Mouse (Mus musculus) brain, embryonic 14.5 days (tissue): ENCODE data around the gene Ndufv1.

ENCODE experiments used
- CTCF ChIP-seq: fragments of 200-500 bp; IDR thresholded peaks from 2 replicates; pipeline ENCODE4 v1.5.1; 2012; ENCODE audit warnings: inconsistent platforms, mild to moderate bottlenecking, moderate library complexity, borderline replicate concordance; ENCODE audit not compliant: insufficient read depth, insufficient read length; ENCODE audit errors: extremely low read depth
- POLR2A ChIP-seq: fragments of 200-500 bp; IDR thresholded peaks from 2 replicates; pipeline ENCODE4 v1.6.1; 2012; ENCODE audit warnings: mild to moderate bottlenecking, inconsistent platforms, borderline replicate concordance; ENCODE audit not compliant: poor library complexity, insufficient read depth, insufficient read length, severe bottlenecking; ENCODE audit errors: extremely low read depth

- TF ChIP-seq POLR2A (no peak), CTCF (no peak)
Measured at GRCm38 (mm10) chr19:3975866-3976265, 36.7 kb downstream of the Ndufv1 start.
